Mouse (Mus musculus): ENCODE data around the gene Aff3. TPM values are rescaled to one million over a fixed set of nuclear protein-coding genes. Genes with fewer than 3 reads are reported as not detected.

The Aff3 gene
- total RNA-seq, 2 experiments from 2014 or later = 15.3 to 16.4 TPM

GRCm38 (mm10) chr1:38546696-38547095 lies 118.1 kb downstream of the Aff3 start:
- DNase-seq (ENCODE audit: low spot score in 2 of 2) = no peak

GRCm38 (mm10) chr1:38545282-38545945 lies 119.3 kb downstream of the Aff3 start:
- DNase-seq (ENCODE audit: low spot score in 2 of 2) = no peak

- DNase-seq (ENCODE audit: low spot score in 2 of 2) = no peak
Observed at GRCm38 (mm10) chr1:38544501-38544900, 120.3 kb downstream of the Aff3 start.

- DNase-seq (ENCODE audit: low spot score in 2 of 2) = no peak
Observed at GRCm38 (mm10) chr1:38541536-38541935, 123.2 kb downstream of the Aff3 start.

- DNase-seq (ENCODE audit: low spot score in 2 of 2) = no peak
Observed at GRCm38 (mm10) chr1:38536929-38537540, 127.7 kb downstream of the Aff3 start.

- DNase-seq (ENCODE audit: low spot score in 2 of 2) = no peak
Observed at GRCm38 (mm10) chr1:38532581-38532980, 132.2 kb downstream of the Aff3 start.

- no peak for DNase-seq (ENCODE audit: low spot score in 2 of 2)
Observed at GRCm38 (mm10) chr1:38528607-38529006, 136.1 kb downstream of the Aff3 start.

GRCm38 (mm10) chr1:38526568-38526967 lies 138.2 kb downstream of the Aff3 start:
- DNase-seq (ENCODE audit: low spot score in 2 of 2) = no peak

GRCm38 (mm10) chr1:38521651-38522050 lies 143.1 kb downstream of the Aff3 start:
- no peak for DNase-seq (ENCODE audit: low spot score in 2 of 2)

GRCm38 (mm10) chr1:38516225-38516624 lies 148.5 kb downstream of the Aff3 start:
- DNase-seq (ENCODE audit: low spot score in 2 of 2) = no peak

GRCm38 (mm10) chr1:38514634-38515011 lies 150.1 kb downstream of the Aff3 start:
- no peak for DNase-seq (ENCODE audit: low spot score in 2 of 2)

- DNase-seq (ENCODE audit: low spot score in 2 of 2) = no peak
Observed at GRCm38 (mm10) chr1:38513970-38514633, 150.7 kb downstream of the Aff3 start.

- DNase-seq (ENCODE audit: low spot score in 2 of 2) = no peak
Observed at GRCm38 (mm10) chr1:38512258-38513081, 152.3 kb downstream of the Aff3 start.

GRCm38 (mm10) chr1:38511076-38511475 lies 153.7 kb downstream of the Aff3 start:
- no peak for DNase-seq (ENCODE audit: low spot score in 2 of 2)

GRCm38 (mm10) chr1:38509301-38509700 lies 155.5 kb downstream of the Aff3 start:
- no peak for DNase-seq (ENCODE audit: low spot score in 2 of 2)

- DNase-seq (ENCODE audit: low spot score in 2 of 2) = no peak
Observed at GRCm38 (mm10) chr1:38507636-38508179, 157.0 kb downstream of the Aff3 start.

GRCm38 (mm10) chr1:38506396-38506795 lies 158.4 kb downstream of the Aff3 start:
- DNase-seq (ENCODE audit: low spot score in 2 of 2) = no peak

GRCm38 (mm10) chr1:38503431-38504089 lies 161.2 kb downstream of the Aff3 start:
- no peak for DNase-seq (ENCODE audit: low spot score in 2 of 2)

- DNase-seq (ENCODE audit: low spot score in 2 of 2) = no peak
Observed at GRCm38 (mm10) chr1:38502797-38503196, 162.0 kb downstream of the Aff3 start.

- no peak for DNase-seq (ENCODE audit: low spot score in 2 of 2)
Observed at GRCm38 (mm10) chr1:38501231-38501630, 163.5 kb downstream of the Aff3 start.

- DNase-seq (ENCODE audit: low spot score in 2 of 2) = no peak
Observed at GRCm38 (mm10) chr1:38499500-38499899, 165.3 kb downstream of the Aff3 start.
